Mouse (Mus musculus): ENCODE measurements around the gene Acot8.

Acot8 gene

GRCm38 (mm10) chr2:164804533-164805331, at the start of gene Acot8, which contains the start of gene Zswim3:
Acot8 (minus strand) TSS chr2:164804882.
Zswim3 (plus strand) TSS chr2:164805098.
- DNase-seq (ENCODE audit: low read depth in 2 of 2, low spot score in 2 of 2): peak; percentile 96 to 98

DNA sequence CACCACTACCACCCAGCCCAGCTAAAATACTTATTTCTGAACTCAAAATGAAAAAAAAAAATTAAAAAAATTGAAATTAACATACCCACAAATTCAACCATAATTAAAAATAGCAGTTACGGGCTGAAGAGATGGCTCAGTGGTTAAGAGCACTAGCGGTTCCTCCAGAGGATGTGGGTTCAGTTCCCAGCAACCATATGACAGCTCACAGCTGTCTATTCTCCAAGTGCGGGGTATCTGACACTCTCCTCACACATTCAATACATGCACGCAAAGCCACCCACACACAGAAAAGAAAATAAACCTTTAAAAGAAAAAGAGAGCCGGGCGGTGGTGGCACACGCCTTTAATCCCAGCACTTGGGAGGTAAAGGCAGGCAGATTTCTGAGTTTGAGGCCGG, 45.4 kb upstream of the Acot8 start:
- DNase-seq (ENCODE audit: low read depth in 2 of 2, low spot score in 2 of 2): no peak

GRCm38 (mm10) chr2:164845782-164846181, 41.1 kb upstream of the Acot8 start:
- peak in 1 of 2 experiments; percentile 34 for DNase-seq (ENCODE audit: low read depth in 2 of 2, low spot score in 2 of 2)

DNA sequence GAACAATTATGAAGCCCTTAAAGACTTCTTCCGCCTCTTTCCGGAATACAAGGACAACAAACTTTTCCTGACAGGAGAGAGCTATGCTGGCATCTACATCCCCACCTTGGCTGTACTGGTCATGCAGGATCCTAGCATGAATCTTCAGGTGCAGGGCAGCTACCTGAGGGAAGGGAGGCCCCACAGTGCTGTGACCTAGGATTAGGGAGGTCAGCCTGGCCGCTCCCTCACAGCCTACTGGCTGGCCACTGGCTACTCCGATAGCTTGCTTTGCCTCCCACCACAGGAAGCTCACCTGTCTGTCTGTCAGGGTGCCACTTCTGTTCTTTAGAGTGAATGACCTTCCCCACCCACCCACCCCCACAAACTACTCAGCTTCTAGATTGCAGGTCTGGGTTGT, 30.5 kb upstream of the Acot8 start:
- DNase-seq (ENCODE audit: low read depth in 2 of 2, low spot score in 2 of 2): no peak

DNA sequence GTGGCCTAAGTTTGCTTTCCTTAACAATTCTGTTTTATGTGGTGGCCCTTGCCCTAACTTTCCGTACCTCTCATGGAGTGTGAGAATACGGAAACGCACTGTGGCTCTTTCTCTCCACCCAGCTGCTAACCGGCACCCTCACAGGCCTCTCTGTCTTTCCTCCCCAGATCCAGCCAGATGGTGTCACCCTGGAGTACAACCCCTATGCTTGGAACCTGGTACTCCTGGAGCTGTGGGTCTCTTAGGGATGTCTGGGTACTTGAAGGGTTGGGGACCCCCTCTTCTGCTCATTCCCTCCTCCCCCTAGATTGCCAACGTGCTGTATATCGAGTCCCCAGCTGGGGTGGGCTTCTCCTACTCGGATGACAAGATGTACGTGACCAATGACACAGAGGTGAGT, 29.8 kb upstream of the Acot8 start:
- no peak for DNase-seq (ENCODE audit: low read depth in 2 of 2, low spot score in 2 of 2)

DNA sequence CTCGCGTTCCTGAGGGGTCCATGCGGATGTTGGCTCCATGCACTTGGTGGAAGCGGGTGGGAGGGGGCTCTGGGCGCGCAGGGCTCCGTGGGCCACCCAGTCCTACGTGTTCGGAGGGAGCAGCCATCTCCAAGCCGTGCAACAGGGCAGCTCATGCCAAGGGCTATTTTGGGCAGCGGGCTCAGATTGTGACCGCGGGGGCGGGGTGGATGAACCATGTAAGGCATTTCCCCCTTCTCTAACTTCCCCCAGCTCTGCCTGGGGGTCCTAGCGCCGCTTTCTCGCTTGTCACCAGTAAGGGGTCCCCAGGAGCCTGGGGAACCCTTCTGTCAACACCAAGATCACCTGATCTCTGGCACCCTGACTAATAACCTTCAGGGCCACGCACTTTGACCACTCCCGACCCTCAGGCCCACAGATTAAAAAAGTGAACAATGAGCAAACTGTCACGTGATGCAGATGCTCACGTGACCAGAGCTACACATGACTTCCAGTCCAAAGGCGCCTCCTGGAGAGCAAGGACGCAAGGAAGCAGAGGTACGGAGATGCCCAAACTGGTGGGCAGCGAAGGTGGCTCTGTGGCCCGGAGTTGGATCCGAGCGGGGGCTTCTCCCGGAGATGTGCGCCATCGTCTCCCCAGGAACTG, 28.8 kb upstream of the Acot8 start, which contains the start of gene Neurl2:
Gene Neurl2, minus strand, starts transcription at position 143 of the 646 bp plus-strand sequence.
- DNase-seq (ENCODE audit: low read depth in 2 of 2, low spot score in 2 of 2): peak; percentile 81 to 85

- peak; percentile 68 to 77 for DNase-seq (ENCODE audit: low read depth in 2 of 2, low spot score in 2 of 2)
These were observed 28.1 kb upstream of the Acot8 start, which contains the start of gene Ctsa for GRCm38 (mm10) chr2:164832748-164833301. Ctsa (plus strand) TSS chr2:164832873.

GRCm38 (mm10) chr2:164832032-164832747, 27.5 kb upstream of the Acot8 start:
- no peak for DNase-seq (ENCODE audit: low read depth in 2 of 2, low spot score in 2 of 2)

DNA sequence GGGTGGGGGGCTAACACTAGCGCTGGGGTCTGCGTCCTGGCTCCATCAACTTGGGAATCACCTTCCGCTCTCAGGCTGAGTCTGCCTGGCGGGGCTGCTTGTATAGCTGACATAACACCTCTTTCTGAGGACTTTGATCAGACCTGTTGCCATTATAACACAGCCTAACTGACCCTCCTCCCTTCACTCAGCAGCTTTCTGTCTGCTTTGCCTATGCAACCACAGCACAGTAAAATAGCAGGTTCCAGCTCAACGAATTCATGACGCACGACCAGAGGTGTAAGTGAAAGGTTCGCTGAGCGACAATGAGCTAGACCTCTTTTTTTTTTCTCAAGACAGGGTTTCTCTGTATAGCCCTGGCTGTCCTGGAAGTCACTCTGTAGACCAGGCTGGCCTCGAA, 26.3 kb upstream of the Acot8 start:
- DNase-seq (ENCODE audit: low read depth in 2 of 2, low spot score in 2 of 2): no peak

GRCm38 (mm10) chr2:164829090-164829489, 24.4 kb upstream of the Acot8 start:
- no peak for DNase-seq (ENCODE audit: low read depth in 2 of 2, low spot score in 2 of 2)

DNA sequence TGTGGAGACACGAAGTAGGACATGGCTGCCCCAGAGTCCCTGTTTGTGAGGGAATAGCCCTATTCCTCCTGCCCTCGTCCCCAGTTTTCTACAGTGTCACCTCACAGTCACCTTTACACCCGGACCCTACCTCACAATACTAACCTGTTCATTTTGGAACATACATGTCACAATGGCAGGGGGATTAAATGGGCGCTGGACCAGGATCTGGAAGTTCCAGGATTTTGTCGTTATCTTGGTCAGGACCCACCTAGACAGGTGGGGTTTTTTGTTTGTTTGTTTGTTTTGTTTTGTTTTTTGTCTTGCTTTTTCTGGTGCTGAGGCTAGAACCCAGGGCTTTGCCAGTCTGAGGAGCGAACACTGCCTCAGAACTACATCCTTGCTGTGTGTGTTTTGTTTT, 23.8 kb upstream of the Acot8 start, which contains the start of gene Spata25:
Gene Spata25, minus strand, starts transcription at position 101 of the 400 bp plus-strand sequence.
- no peak for DNase-seq (ENCODE audit: low read depth in 2 of 2, low spot score in 2 of 2)

DNA sequence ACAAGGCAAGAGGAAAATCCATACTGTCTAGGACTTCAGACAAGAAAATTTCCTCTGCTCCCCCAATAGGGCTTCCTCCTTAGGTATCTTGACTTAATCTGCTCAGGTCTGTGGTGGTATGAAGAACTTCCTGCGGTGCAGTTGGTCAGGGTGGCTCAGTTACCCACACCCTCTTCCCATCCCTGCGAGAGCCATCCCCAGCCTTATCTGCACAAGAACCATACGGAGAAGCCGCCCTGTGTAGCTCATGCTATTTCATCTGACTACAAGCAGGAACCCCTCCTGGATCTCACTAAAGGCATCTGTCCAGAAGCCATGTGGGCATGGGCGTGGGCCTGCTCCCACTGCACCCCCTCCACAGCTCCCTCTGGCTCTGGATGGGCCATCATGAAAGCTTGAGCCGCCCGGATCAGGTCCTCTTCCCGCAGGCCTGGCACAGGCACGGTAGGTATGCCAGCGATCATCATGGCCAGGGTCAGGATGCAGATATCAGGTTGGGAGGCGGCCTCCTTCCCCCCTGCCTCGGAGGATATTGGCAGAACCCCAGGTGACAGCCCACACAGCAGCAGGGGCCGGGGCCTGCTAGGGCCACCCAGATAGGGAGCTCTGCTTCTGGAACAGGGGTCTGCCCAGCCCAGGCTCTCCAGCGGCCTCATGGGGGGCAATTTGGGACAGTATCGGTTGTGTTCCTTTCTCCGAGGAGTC, 22.6 kb upstream of the Acot8 start:
- no peak for DNase-seq (ENCODE audit: low read depth in 2 of 2, low spot score in 2 of 2)

- DNase-seq (ENCODE audit: low read depth in 2 of 2, low spot score in 2 of 2): no peak
These were observed 20.8 kb upstream of the Acot8 start for GRCm38 (mm10) chr2:164825521-164825920.

DNA sequence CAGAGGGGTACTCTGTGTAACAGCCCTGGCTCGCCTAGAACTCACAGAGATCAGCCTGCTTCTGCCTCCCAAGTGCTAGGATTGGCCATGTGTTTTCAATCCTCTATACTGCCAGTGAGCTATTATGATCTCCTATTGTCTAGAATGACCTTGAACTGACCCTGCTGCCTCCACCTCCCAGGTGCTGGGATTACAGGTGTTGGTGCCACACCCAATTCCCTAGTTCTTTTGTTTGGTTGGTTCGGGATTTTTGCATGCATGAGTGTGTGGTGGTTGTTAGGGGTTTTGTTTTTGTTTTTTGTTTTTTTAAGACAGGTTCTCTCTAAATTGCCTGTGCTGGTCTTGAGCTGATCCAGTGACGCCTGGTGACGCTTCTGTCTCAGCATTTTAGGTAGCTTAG, 19.3 kb upstream of the Acot8 start:
- no peak for DNase-seq (ENCODE audit: low read depth in 2 of 2, low spot score in 2 of 2)

- DNase-seq (ENCODE audit: low read depth in 2 of 2, low spot score in 2 of 2): no peak
These were observed 18.5 kb upstream of the Acot8 start for GRCm38 (mm10) chr2:164823181-164823585.

GRCm38 (mm10) chr2:164822636-164823165, 18.0 kb upstream of the Acot8 start, which contains the start of gene Zswim1:
Zswim1 (plus strand) TSS chr2:164822686.
- peak; percentile 99 to 100 for DNase-seq (ENCODE audit: low read depth in 2 of 2, low spot score in 2 of 2)

- DNase-seq (ENCODE audit: low read depth in 2 of 2, low spot score in 2 of 2): no peak
These were observed 16.4 kb upstream of the Acot8 start for GRCm38 (mm10) chr2:164821060-164821459.

- DNase-seq (ENCODE audit: low read depth in 2 of 2, low spot score in 2 of 2): no peak
These were observed 13.0 kb upstream of the Acot8 start for GRCm38 (mm10) chr2:164817703-164818102.

- no peak for DNase-seq (ENCODE audit: low read depth in 2 of 2, low spot score in 2 of 2)
These were observed 12.5 kb upstream of the Acot8 start for GRCm38 (mm10) chr2:164817206-164817605.

DNA sequence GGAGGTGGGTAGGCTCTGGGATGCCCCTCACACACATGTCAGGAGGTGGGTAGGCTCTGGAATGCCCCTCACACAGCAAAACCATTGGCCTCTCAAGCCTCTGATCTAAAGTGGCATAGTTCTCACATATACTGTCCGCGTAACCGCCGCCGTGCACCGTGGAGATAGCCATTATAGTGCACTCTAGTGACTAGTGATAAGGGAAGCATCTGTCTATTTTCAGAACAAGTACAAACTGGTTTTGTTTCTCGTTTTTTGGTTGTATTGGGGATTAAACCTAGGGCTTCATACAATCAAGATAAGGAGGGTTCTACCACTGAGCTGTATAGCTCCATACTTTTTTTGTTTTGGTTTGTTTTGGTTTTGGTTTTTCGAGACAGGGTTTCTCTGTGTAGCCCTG, 11.1 kb upstream of the Acot8 start:
- no peak for DNase-seq (ENCODE audit: low read depth in 2 of 2, low spot score in 2 of 2)
